Mouse (Mus musculus) layer of hippocampus, adult 18-20 months (tissue): ENCODE results near the gene Nans. TPM values are rescaled to one million over a fixed set of nuclear protein-coding genes. Genes with fewer than 3 reads are reported as not detected.

ENCODE experiments used
- DNase-seq, 2 experiments: peaks; one replicate each; pipeline ENCODE4 v3.0.0; 2022; ENCODE audit warnings: low spot score in 2 of 2
- total RNA-seq, 2 experiments: library from RNA; stranded (reverse); gene quantifications; 2 replicates each; pipeline ENCODE4 v1.2.3; 2021

The Nans gene
- total RNA-seq, 2 experiments from 2014 or later, result 16.0 to 17.4 TPM

DNA sequence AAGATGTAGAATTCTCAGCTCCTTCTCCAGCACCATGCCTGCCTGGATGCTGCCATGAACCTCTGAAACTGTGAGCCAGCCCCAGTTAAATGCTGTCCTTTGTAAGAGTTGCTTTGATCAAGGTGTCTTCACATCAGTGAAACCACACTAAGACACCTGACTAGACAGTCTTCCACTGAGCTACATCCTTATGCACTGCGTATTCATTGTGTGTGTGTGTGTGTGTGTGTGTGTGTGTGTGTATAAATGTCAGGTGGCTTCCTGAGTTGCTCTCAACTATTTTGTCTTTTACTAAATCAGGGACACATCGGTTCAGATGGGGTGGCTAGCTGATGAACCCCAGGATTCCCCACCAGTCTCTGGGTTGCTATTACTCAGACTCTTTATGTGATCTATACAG, 10.0 kb upstream of the Nans start:
- no peak for DNase-seq

GRCm38 (mm10) chr4:46485696-46486417, 3.2 kb upstream of the Nans start:
- DNase-seq, result peak in 1 of 2 experiments; percentile 21

GRCm38 (mm10) chr4:46487348-46487747, 1.7 kb upstream of the Nans start:
- peak in 1 of 2 experiments; percentile 44 for DNase-seq

DNA sequence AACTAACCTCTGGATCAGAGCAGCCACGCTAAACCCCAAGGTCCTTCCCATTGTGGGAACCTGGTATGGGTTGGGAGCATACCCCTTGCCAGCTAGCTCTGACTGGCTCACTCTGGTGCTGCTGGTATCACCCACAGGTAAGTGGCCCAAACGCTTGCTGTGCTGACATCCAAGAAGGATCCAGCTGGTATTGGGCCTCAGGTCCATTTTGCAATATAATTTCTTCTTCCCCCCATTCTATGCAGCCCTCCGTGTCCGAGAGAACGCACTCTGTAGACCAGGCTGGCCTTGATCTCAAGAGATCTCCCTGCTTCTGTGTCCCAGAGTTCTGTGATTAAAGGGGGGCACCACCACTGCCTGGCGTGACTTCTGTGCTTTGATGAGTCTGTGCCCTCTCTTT, 4.0 kb downstream of the Nans start:
- no peak for DNase-seq

DNA sequence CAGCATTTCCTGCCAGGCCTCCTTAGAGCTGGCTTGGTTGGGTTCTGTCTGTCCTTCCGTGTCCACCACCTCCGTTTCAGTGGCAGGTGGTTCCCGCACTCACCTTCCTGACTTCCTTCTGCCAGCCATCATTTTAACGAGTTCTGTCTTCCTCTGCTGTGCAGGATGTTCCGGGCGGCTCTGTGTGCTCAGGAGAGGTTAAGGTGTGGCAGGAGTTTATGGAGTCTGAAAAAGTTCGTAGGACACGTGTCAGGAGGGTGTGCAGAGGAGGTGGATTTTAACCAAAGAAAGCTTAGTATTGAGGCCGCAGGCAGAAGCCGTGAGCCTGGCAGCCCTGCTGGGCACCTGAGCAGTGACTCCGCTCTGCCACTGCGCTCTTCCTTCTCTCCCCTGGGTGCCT, 6.5 kb downstream of the Nans start:
- DNase-seq, result no peak

DNA sequence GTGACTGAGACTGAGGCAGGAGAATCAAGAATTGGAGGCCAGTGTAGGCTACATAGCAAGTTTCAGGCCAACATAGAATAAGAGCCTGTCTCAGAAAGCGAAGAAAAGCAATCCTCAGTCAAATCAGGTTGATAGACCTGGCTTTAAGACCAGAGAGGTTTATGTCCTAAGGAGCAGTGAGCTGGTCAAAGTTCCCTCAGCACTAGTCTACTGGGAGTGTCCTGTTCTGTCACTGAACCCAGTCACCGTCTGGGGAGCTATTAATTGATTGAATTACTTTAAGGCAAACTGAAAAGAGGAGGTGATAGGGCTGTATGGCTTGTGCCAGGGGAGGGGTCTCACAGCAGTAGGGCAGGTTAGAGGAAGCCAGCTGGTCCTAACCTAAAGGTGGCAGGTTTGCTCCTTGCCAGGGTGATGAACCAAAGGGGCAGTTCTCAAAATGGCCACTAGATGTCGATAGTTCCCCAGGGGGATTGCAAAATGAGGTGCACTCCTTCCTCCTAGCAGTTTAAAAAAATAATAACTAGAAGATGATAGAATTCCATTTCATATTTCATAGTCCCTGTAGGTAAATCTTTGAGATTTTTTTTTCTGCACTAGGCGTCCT, 8.3 kb downstream of the Nans start:
- DNase-seq, result peak in 1 of 2 experiments; percentile 70

DNA sequence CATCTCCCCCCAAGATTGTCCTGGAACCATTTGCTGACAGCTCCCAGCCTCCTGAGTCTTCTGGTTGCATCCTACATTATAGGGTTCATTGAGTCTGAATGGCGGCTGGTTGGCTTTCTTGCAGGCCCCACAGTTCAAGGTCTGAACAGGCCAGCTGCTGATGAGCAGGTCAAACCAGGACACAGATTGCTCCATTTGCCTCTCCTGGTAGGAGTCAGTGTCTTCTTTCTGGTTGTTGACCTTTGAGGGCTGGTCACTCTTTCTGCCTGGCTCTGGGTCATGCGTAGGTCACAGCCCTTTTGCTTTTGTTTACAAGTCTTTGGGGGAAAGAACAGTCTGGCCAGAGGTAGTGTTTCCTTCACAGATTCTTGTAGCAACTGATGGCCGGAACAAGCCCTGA, 9.5 kb downstream of the Nans start:
- DNase-seq, result no peak

DNA sequence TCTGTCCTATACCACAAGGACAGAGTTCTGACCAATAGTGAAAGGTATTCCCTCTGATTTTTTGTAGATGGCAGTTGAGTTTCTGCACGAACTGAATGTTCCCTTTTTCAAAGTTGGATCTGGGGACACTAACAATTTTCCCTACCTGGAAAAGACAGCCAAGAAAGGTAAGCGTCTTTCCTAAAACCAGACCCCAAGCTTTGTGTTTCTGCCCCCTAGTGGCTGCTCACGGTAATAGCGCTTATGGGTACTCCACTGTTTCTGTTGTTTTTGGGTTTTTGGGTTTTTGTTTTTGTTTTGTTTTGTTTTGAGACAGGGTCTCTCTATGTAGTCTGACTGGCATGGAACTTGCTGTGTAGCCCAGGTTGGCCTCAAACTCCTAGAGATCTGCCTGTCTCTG, 9.9 kb downstream of the Nans start:
- peak in 1 of 2 experiments; percentile 44 for DNase-seq

GRCm38 (mm10) chr4:46502606-46503502, 13.8 kb downstream of the Nans start:
- no peak for DNase-seq

DNA sequence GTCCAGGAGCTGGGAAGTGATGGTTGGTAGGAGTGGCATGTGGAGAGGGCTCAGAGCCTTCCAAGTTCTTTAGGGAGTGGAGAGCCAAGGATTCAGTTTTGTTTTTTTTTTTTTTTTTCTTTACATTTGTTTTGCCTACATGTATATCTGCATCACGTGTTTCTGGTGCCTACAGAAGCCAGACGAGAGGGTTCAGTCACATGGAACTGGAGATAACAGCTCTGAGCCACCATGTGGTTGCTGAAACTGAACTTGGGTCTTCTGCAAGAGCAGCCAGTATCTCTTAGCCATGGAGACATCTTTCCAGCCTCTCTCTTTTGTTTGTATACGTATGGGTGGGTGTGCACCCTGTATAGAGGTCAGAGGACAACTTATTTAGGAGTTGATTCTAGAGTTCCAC, 14.8 kb downstream of the Nans start:
- no peak for DNase-seq

DNA sequence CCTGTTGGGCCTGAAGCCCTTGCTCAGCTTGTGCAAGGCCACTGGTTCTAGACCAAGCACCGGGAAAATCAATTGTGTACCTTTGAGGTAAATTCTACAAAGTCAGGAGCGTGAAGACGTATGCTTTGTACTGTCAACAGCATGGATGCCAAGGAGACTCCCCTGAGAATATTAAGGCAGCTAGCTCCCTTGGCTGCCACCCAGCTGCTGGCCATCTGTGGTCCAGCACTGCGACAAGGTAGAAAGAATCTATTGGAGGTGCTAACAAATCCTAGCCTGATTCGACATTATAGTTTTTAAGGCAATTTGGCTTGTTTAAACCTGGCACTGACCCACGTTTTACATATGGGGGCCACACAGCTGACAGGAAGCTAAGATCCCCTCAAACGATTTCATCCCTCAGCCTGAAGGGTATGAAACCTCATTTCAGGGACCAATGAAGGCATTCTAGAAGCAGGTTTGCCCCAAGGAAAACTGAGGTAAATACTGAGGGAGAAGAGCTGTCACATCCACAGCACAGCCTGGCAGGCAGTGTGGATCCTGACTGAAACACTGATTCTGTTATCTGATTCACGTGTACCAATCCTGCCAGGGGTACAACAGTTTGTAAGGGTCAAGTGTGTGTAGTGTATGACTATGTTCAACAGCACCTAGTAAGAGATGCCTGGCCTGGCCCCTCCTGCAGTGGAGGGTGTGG, 16.5 kb downstream of the Nans start:
- no peak for DNase-seq

GRCm38 (mm10) chr4:46506801-46507610, 18.0 kb downstream of the Nans start:
- peak; percentile 93 to 97 for DNase-seq

DNA sequence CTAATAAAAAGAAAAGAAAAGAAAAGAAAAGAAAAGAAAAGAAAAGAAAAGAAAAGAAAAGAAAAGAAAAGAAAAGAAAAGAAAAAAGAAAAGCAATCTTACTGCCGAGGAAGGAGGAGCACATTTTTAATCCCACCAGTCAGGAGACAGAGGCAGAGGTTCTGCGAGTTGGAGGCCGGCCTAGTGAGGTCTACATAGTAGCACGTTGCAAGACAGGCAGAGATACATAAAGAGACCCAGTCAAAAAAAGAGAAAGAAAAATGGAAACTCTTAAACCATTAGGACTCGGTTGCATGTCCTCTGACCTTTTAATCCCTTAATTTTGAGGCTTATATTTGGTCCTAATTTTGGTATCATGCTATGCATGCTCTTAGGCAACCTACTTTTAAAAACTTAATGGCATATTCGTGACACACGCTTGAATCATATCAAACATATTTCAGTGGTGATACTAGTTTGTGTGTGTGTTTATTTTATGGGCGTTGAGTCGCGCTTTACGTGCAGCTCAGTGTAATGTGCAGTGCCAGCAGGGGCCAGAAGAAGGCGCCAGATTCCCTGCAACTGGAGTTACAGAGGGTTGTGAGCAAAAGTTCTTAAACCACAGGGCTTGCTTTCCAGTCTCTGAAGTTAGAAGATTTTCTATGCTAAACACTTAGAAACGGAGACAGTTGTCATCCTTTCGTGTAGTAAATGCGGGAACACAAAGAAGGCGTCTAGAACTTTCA, 18.9 kb downstream of the Nans start:
- DNase-seq, result peak in 1 of 2 experiments; percentile 83

- DNase-seq, result no peak
Observed at GRCm38 (mm10) chr4:46520491-46520890, 31.4 kb downstream of the Nans start.

- DNase-seq, result no peak
Observed at GRCm38 (mm10) chr4:46521457-46521856, 32.4 kb downstream of the Nans start.

DNA sequence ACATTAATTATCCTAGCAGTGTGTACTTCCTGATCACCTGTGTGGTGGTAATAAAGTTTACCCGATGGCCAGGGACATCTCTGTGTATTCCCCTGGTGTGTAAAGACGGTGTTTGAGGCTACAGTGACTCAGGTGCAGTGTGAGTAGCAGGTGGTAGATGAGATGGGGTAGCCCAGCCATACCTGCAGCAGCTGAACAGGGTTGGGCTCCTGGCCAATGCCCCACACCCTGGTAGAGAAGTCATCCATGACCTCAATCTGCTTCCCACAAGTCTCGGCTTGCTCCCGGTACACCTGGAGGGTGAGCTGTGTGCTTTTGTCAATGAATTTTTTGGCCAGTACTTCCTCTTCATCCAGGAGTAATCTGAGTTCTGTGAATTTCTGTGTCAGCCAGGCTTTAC, 34.3 kb downstream of the Nans start:
- no peak for DNase-seq

DNA sequence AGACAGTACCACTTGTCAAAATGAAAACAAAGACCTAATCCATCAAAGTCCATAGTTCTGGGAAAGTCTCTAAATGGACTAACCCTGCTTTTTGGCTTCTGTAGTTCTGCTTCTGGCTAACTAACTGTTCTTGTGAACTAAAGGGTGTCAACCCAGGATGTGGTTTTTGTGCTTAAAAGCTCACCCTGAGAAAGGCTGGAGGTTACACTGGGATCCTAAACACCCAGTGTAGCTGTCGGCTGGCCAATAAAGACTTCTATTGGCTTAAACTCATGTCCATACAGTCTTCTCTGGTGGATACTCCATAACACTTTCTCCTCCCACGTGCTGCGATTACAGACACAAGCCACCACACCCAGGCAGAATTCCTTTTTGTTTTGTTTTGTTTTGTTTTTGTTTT, 37.2 kb downstream of the Nans start:
- DNase-seq, result no peak

GRCm38 (mm10) chr4:46526798-46527557, 37.9 kb downstream of the Nans start:
- DNase-seq, result no peak

DNA sequence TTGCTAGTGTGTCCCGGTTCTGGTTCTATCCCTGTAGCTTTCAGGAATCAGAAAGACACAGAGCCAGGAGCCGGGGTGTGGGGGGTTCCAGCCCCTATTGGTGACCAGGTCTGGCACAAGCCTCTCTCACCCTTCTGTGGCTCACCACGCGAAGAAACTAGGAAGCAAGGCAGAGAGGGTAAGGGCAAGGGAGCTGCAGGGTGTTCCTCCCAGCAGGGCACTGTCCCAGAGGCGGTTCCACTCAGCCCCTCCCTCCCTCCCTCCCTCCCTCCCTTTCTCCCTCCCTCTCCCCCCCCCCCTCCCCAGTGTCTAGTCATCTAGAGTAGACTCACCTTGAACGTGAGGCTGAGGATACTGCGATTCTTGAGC, 38.5 kb downstream of the Nans start:
- DNase-seq, result no peak
